Mouse (Mus musculus): ENCODE data around the gene Cacna2d2. TPM values are rescaled to one million over a fixed set of nuclear protein-coding genes. Genes with fewer than 3 reads are reported as not detected.

The Cacna2d2 gene
- polyA plus RNA-seq, 1 experiment from 2014 or later = 1.00 TPM

DNA sequence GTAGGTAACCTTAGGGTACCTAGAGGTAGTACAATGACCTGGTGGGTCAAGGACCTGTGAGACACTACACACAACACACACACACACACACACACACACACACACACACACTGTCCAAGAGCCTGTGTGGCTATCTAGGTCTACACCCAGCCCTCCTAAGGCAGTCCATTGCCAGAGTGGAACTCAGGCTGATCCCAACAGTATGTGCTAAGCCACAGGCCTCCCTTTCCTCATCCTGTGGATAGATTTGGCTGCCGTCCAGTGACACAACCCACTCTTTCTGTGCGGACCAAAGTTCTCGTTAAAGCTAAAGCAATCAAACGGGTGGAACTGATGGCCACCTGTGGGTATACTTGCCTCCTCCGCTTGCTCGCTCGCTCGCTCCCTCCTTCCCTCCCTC lies 90.7 kb downstream of the Cacna2d2 start:
- H3K4me1 ChIP-seq = peaks cover 45% of the 10 kb centered on the region
- peaks cover 26% of the 10 kb centered on the region for H3K27me3 ChIP-seq (ENCODE audit: low read depth, poor library complexity, severe bottlenecking)
- 0 out of 2 replicates have a peak overlapping the region, but pooled peaks have one; percentile 3 for H3K27ac ChIP-seq (replicated peaks)
- no peak for DNase-seq (ENCODE audit: low spot score)
- 0 out of 2 replicates have a peak overlapping the region, but pooled peaks have one; percentile 14 for H3K4me3 ChIP-seq
- WGBS = 78% methylated on average over 8 of the region's 8 CpGs
- no peaks in the 10 kb centered on the region for H3K9me3 ChIP-seq (replicated peaks)
- H3K36me3 ChIP-seq = no peaks in the 10 kb centered on the region

DNA sequence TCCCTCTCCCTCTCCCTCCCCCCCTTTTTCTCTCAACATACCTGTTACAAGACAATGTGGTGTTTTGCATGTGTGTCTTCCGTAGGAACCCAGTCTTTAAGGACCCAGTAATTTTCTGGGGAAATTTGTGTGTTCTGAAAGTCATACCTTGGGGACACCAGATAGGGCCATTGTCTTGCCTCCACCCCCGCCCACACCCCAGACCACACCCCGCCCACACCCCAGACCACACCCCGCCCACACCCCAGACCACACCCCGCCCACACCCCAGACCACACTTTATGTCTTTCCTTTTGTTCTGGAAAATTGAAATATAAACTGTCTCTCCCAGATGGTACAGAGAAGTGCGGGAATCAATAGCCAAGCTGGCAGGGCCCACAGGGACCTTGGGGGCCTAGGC lies 91.2 kb downstream of the Cacna2d2 start:
- 73% methylated on average over 6 of the region's 6 CpGs for WGBS
- H3K4me1 ChIP-seq = peaks cover 40% of the 10 kb centered on the region
- no peak for DNase-seq (ENCODE audit: low spot score)
- no peak overlapping the region for H3K27ac ChIP-seq (replicated peaks)
- peaks cover 26% of the 10 kb centered on the region for H3K27me3 ChIP-seq (ENCODE audit: low read depth, poor library complexity, severe bottlenecking)
- no peaks in the 10 kb centered on the region for H3K36me3 ChIP-seq
- H3K4me3 ChIP-seq = no peak overlapping the region
- H3K9me3 ChIP-seq (replicated peaks) = no peaks in the 10 kb centered on the region

DNA sequence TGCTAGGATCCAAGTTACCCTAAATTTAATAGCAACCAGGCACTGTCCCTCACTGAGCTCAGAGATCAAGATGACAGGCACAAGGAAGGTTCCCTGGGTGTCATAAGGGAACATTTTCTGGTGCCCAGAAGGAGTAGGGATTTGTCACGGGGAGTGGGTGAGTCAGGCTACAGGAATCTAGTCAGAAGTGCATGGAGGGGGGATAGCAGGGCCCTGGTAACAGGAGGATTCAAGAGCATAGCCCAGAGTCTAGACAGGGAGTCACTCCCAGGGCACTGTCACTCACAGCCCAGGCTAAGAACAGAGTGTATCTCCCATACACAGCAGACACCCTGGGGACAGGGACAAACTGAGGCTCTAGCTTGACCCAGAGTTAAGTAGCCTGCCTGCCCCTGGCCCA lies 94.1 kb downstream of the Cacna2d2 start:
- H3K27ac ChIP-seq (replicated peaks) = 0 out of 2 replicates have a peak overlapping the region, but pooled peaks have one; percentile 6
- H3K4me1 ChIP-seq = peaks cover 29% of the 10 kb centered on the region
- 45% methylated on average over 1 of the region's 1 CpGs for WGBS
- H3K27me3 ChIP-seq (ENCODE audit: low read depth, poor library complexity, severe bottlenecking) = peaks cover 42% of the 10 kb centered on the region
- H3K9me3 ChIP-seq (replicated peaks) = no peaks in the 10 kb centered on the region
- DNase-seq (ENCODE audit: low spot score) = no peak
- no peaks in the 10 kb centered on the region for H3K36me3 ChIP-seq
- H3K4me3 ChIP-seq = no peak overlapping the region

DNA sequence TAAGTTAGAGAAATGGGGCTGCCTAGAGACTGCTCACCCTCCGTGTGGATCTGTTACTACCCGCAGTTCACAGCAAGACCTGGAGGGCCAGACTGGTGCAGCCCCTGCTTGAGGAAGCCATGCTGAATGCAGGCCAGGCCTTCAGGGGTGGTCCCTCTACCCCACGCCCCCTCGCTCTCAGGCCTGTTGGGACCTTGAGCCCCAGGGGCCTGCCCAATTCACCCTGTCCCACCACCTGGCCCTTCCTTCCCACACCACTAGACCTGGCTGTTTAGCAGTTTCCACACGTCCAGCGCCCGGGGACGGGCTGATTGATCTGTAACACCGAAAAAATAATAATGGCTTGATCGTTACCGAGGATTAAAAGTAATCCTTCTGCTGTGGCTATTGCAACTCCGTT lies 94.8 kb downstream of the Cacna2d2 start:
- no peak overlapping the region for H3K4me3 ChIP-seq
- H3K36me3 ChIP-seq = no peaks in the 10 kb centered on the region
- 52% methylated on average over 12 of the region's 12 CpGs for WGBS
- H3K27me3 ChIP-seq (ENCODE audit: low read depth, poor library complexity, severe bottlenecking) = peaks cover 43% of the 10 kb centered on the region
- no peak for DNase-seq (ENCODE audit: low spot score)
- H3K9me3 ChIP-seq (replicated peaks) = no peaks in the 10 kb centered on the region
- peaks cover 29% of the 10 kb centered on the region for H3K4me1 ChIP-seq
- H3K27ac ChIP-seq (replicated peaks) = peak overlapping the region; percentile 49; the same call in 1 of the 2 replicates

DNA sequence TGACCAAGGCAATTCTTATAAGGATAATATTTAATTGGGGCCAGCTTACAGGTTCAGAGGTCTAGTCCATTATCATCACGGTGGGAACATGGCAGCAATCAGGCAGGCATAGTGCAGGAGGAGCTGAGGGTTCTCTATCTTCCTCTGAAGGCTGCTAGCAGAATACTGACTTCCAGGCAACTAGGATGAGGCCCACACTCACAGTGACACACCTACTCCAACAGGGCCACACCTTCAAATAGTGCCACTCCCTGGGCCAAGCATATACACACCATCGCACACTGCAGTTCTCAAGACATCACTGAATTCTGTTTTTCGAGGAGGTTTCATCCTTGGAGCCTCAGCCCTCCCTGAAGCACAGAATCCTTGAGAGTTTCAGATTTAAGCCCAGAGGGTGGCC lies 96.9 kb downstream of the Cacna2d2 start:
- no peak overlapping the region for H3K27ac ChIP-seq (replicated peaks)
- H3K27me3 ChIP-seq (ENCODE audit: low read depth, poor library complexity, severe bottlenecking) = peaks cover 43% of the 10 kb centered on the region
- no peaks in the 10 kb centered on the region for H3K36me3 ChIP-seq
- H3K9me3 ChIP-seq (replicated peaks) = no peaks in the 10 kb centered on the region
- 86% methylated on average over 3 of the region's 3 CpGs for WGBS
- no peak for DNase-seq (ENCODE audit: low spot score)
- no peak overlapping the region for H3K4me3 ChIP-seq
- H3K4me1 ChIP-seq = peaks cover 29% of the 10 kb centered on the region

DNA sequence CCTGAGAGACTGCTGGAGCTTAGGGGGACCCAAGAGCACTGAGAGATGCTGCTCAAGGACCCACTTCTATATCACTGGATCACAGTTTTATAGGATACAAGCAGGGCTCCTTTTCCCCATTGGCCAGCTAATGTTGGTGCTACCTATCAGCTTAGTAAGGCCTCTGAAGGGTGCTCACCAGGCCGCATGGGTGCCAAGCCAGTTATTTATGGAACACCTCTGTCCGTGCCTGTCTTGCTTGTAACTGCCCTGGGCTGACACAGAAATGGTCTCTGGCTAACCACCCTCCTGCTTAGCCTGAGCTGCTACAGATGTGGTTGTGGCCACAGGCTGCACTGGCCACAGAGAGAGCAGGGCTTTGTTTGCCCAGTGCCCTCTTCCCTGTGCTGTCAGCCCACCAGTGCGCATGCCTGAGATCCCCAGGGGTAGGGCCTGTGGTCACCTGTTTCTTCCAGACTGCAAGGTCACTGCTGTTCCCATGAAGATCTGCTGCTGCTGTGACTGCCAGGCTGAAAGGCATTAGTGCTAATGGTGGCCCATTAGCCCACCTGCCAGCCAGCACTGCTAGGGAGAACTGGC lies 101.4 kb downstream of the Cacna2d2 start:
- H3K27me3 ChIP-seq (ENCODE audit: low read depth, poor library complexity, severe bottlenecking) = peaks cover 17% of the 10 kb centered on the region; the same call in 1 of the 2 replicates
- no peak for DNase-seq (ENCODE audit: low spot score)
- no peaks in the 10 kb centered on the region for H3K9me3 ChIP-seq (replicated peaks)
- no peak overlapping the region for H3K27ac ChIP-seq (replicated peaks)
- 92% methylated on average over 3 of the region's 3 CpGs for WGBS
- no peak overlapping the region for H3K4me3 ChIP-seq
- no peaks in the 10 kb centered on the region for H3K36me3 ChIP-seq
- peaks cover 6% of the 10 kb centered on the region; the same call in 1 of the 2 replicates for H3K4me1 ChIP-seq

DNA sequence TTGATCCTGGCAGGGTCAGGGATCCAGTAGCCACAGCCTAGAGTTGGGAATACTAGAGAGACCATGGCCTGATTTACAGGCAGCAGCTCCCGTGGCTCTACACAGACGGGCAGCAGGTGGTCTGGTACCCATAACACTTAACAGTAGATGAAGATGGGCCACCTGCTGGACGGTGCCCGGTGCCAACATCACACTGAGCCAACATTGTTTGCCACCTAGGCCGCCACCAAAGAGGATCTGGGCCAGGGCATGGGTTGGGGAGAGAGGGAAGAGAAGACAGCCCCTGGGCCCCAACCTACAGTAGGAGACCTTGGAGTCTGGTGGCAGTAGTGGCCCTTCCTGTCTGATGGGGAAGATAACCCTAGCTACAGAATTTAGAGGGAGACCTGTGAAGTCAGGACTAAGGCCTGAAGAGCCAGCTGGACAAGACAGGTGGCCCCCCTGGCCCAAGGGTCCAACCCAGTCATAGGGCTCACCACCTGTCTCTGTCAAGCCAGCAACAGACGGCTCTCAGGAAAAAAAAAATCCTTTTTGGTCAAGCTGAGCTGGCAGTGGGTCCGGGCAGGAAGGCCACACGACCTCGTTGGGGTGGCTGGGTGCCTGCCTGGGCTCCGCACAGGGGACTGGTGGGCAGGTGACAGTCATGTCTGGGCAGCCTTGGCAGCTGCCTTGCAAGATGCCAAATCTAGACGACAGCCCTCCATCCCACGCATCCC lies 102.9 kb downstream of the Cacna2d2 start:
- no peaks in the 10 kb centered on the region for H3K9me3 ChIP-seq (replicated peaks)
- peaks cover 8% of the 10 kb centered on the region; the same call in 1 of the 2 replicates for H3K4me1 ChIP-seq
- no peaks in the 10 kb centered on the region for H3K36me3 ChIP-seq
- 93% methylated on average over 12 of the region's 12 CpGs for WGBS
- no peak overlapping the region for H3K4me3 ChIP-seq
- H3K27ac ChIP-seq (replicated peaks) = no peak overlapping the region
- H3K27me3 ChIP-seq (ENCODE audit: low read depth, poor library complexity, severe bottlenecking) = peaks cover 9% of the 10 kb centered on the region; the same call in 1 of the 2 replicates
- no peak for DNase-seq (ENCODE audit: low spot score)

DNA sequence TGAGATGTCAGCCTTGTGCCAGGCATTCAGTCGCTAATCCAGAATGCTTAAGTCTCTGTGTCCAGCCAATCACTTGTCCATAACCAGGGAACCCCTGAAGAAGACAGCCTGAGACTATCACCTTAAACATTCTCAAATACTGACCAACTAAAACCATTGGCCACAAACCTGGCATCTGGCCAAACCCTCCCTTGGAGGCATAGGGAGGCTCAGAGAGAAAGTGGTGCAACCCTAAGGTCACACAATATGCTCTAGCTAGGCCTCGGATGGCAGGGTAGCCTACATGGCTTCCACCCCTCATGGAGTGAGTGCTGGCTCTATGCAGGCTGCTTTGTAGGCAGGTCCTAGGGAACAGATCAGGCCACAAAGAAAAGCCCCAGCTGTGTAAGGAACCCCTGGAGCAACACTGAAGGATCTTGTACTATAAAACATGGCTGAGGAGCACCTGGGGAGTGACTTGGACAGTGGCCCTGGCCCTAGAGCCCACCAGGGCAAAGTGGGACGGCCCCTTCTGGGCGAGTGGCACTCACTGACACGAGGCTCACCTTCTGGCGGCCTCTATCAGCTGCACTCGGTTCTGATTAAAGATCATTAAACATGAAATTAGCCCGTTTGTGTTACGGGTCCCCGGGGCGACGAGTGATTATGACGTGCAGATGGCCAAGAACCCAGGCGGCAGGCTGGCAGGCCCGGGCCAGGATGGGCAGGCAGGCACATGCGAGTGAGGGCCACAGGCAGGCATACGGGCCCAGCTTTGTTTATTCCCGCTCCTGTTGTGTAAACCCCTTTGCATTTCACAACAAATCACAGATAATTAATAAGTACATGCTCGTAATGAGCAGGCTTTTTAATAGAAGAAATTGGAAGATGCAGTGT lies 105.5 kb downstream of the Cacna2d2 start:
- DNase-seq (ENCODE audit: low spot score) = no peak
- Histone ChIP-seq H3K27me3 (ENCODE audit: low read depth, poor library complexity, severe bottlenecking) (no peaks in the 10 kb centered on the region), H3K27ac (replicated peaks) (no peak overlapping the region), H3K4me1 (peaks cover 18% of the 10 kb centered on the region), H3K9me3 (replicated peaks) (no peaks in the 10 kb centered on the region), H3K36me3 (no peaks in the 10 kb centered on the region), H3K4me3 (no peak overlapping the region)
- WGBS = 87% methylated on average over 19 of the region's 19 CpGs

DNA sequence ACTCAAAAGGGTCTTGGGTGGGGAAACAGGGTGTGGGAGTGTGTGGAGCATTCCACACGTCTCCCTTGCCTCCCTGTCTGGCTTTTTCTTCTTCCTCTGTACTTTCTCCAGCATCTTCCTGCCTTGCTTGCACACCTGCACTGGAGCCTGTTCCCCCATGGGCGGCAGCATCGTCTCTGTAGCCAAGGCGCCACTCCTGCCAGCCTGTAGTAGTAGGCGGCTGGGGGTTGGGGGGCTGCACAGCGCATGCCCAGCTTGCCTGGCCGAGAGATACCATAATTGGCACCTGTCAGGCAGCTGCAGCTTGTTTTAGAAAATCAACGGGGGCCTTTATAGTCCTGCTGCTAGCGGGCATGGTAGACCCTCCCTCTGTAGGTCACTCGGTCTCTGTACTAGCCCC lies 108.9 kb downstream of the Cacna2d2 start:
- Histone ChIP-seq H3K27me3 (ENCODE audit: low read depth, poor library complexity, severe bottlenecking) (0 out of 2 replicates have a peak, but pooled peaks cover under 1% of the 10 kb centered on the region), H3K4me3 (no peak overlapping the region), H3K36me3 (no peaks in the 10 kb centered on the region), H3K27ac (replicated peaks) (no peak overlapping the region), H3K4me1 (peaks cover 43% of the 10 kb centered on the region), H3K9me3 (replicated peaks) (no peaks in the 10 kb centered on the region)
- WGBS = 66% methylated on average over 10 of the region's 10 CpGs
- DNase-seq (ENCODE audit: low spot score) = no peak

DNA sequence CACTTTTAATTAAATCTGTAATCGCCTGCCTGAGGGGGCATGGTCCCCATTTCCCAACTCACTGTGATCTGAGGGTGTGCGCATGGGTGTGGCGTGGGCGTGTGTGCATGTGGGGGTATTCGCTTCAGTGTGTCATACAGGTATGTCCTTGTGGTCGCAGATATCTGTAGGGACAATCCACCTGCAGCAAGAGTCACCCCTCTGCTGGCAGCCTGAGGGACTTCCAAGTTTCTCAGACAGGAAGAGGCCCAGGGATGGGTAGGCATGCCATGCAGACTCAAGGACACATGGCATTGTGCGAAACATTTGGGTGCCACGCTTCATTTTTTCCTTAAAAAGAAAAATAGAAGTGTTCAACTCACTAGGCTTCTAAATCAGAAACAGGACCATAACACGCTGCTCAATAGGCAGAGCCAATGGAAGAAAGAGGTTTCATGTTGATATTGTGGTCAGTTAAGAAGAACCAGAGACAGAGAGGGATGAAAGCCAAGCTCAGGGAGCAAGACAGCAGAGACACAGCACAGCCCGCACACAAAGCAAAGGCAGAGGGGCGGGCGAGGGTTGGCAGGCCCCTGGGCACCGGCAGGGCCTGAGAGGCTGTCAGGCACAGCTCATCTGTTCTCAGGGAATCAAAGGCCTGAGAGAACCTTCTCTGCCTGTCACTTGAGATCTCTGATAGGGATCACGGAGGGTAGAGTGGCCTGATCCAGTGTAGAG lies 111.1 kb downstream of the Cacna2d2 start:
- Histone ChIP-seq H3K4me1 (peaks cover 44% of the 10 kb centered on the region), H3K27ac (replicated peaks) (peak overlapping the region; percentile 58; the same call in 1 of the 2 replicates), H3K9me3 (replicated peaks) (no peaks in the 10 kb centered on the region), H3K36me3 (no peaks in the 10 kb centered on the region), H3K27me3 (ENCODE audit: low read depth, poor library complexity, severe bottlenecking) (0 out of 2 replicates have a peak, but pooled peaks cover 9% of the 10 kb centered on the region), H3K4me3 (no peak overlapping the region)
- 92% methylated on average over 14 of the region's 14 CpGs for WGBS
- no peak for DNase-seq (ENCODE audit: low spot score)

DNA sequence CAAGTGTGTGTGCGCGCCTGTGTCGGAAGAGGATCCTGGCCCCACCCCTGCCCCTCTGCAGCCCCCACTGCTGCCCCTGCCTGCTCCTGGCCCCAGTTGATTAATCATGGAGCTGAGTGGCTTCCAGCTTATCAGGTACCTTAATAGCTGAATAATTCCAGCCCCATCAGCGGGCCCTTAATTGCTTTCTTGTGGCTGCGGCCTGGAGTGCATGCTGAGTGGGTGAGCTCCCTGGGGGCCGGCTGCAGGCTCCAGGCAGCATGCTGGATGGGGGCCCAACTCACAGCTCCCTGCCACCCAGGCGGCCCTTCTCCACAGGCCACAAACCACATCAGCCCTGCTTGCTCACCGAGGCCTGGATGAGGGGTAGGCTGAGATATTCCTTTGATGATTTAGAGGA lies 112.0 kb downstream of the Cacna2d2 start:
- H3K36me3 ChIP-seq = no peaks in the 10 kb centered on the region
- H3K9me3 ChIP-seq (replicated peaks) = no peaks in the 10 kb centered on the region
- H3K27me3 ChIP-seq (ENCODE audit: low read depth, poor library complexity, severe bottlenecking) = 0 out of 2 replicates have a peak, but pooled peaks cover 9% of the 10 kb centered on the region
- WGBS = 61% methylated on average over 8 of the region's 8 CpGs
- no peak for DNase-seq (ENCODE audit: low spot score)
- peaks cover 43% of the 10 kb centered on the region for H3K4me1 ChIP-seq
- H3K4me3 ChIP-seq = no peak overlapping the region
- H3K27ac ChIP-seq (replicated peaks) = peak overlapping the region; percentile 58

DNA sequence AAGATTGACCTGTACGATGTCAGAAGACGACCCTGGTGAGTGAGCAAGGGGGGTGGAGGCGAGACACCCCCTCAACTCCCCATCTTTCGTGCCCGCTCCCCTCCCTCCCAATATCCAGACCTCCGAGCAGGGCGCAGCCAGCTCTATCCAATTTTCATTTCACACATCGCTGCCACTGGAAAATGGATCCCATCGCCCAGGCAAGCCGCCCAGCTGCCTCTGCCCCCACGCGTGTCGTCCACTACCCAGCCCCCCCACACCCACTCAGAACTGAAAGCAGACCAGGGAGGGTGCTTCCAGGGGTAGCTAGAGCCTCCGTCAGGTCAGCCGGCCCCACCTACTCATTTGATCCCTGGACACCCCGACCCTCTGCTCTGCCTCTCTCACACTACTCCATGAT lies 112.9 kb downstream of the Cacna2d2 start:
- 66% methylated on average over 16 of the region's 16 CpGs for WGBS
- no peak for DNase-seq (ENCODE audit: low spot score)
- Histone ChIP-seq H3K9me3 (replicated peaks) (no peaks in the 10 kb centered on the region), H3K4me3 (no peak overlapping the region), H3K27me3 (ENCODE audit: low read depth, poor library complexity, severe bottlenecking) (0 out of 2 replicates have a peak, but pooled peaks cover 9% of the 10 kb centered on the region), H3K27ac (replicated peaks) (peak overlapping the region; percentile 58; the same call in 1 of the 2 replicates), H3K36me3 (no peaks in the 10 kb centered on the region), H3K4me1 (peaks cover 41% of the 10 kb centered on the region)
